Mouse (Mus musculus) liver, embryonic 14.5 days (tissue): ENCODE measurements at regions not wholly inside any gene's neighbourhood (a gene's known extent, or its start where the extent isn't known, plus 50 kb on each side); places are given as distances from the start of the nearest gene placed in this dataset.

ENCODE experiments used
- CTCF ChIP-seq: IDR thresholded peaks from 2 replicates; pipeline ENCODE4 v1.5.1; 2016; ENCODE audit warnings: antibody characterized with exemption, low read depth, control low read depth
- EP300 ChIP-seq: IDR thresholded peaks from 2 replicates; pipeline ENCODE4 v1.6.1; 2016; ENCODE audit warnings: antibody characterized with exemption, low read depth

DNA sequence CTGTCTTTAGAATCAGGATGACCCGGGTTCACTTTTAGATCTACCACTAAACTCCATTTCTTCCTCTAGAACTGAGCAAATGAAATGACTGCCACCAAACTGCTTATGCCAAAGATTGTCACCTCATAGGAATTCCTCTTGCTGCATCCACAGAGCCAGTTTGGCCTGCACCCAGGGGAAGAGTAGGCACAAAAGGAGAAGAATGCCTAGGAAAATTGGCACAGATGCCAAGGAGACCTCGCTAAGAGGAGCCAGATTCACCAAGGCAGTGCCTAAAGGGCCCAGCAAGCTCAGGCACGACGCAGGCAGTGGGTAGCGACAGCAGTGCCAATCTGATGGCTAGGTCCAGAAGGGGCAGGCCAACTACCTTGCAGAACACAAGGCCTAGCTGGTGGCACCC is 139.0 kb upstream of the Pja1 start:
- no peak for TF ChIP-seq CTCF
- no peak for TF ChIP-seq EP300
